Mouse (Mus musculus) CH12.LX (cell line): Measurements from ENCODE around the gene Grap. TPM values are rescaled to one million over a fixed set of nuclear protein-coding genes. Genes with fewer than 3 reads are reported as not detected.

ENCODE experiments used
- DNase-seq: peaks from one replicate; pipeline ENCODE4 v3.0.0-alpha.2; 2013; ENCODE audit errors: extremely low read depth
- H3K27ac ChIP-seq: 2 replicates; pipeline ENCODE4 v1.5.1; 2012; ENCODE audit warnings: low read depth, mild to moderate bottlenecking, control low read depth, moderate library complexity; ENCODE audit not compliant: insufficient read depth
- H3K27me3 ChIP-seq: replicated peaks from 2 replicates; pipeline ENCODE3; 2012; ENCODE audit warnings: inconsistent platforms
- H3K36me3 ChIP-seq, 2 experiments: replicated peaks in 1 of 2; 2 replicates each; pipeline versions ENCODE3 to v1.6.1; 2012; ENCODE audit warnings: inconsistent platforms in 1 of 2, low read length in 1 of 2, mild to moderate bottlenecking in 1 of 2, mixed read lengths in 1 of 2, moderate library complexity in 1 of 2; ENCODE audit not compliant: control insufficient read depth in 1 of 2, insufficient read depth in 1 of 2
- H3K4me1 ChIP-seq, 2 experiments: 2 replicates each; pipeline ENCODE4 v1.6.1; 2012; ENCODE audit warnings: inconsistent platforms in 1 of 2, moderate library complexity in 1 of 2; ENCODE audit not compliant: insufficient read depth in 2 of 2, control insufficient read depth in 1 of 2
- H3K4me2 ChIP-seq: 2 replicates; pipeline ENCODE4 v1.6.1; 2012; ENCODE audit warnings: low read depth, mild to moderate bottlenecking, control low read depth; ENCODE audit not compliant: poor library complexity, insufficient read depth, severe bottlenecking
- H3K4me3 ChIP-seq, 3 experiments: fragments of 150-350 bp in 1 of 3; sonication (generic) in 1 of 3; replicated peaks in 1 of 3; 2 replicates each; pipeline versions ENCODE3 to v1.5.1; 2011 to 2012; ENCODE audit warnings: low read depth in 2 of 3, low read length in 2 of 3, mild to moderate bottlenecking in 2 of 3, moderate library complexity in 2 of 3, control low read depth in 1 of 3, improper control_type of control experiment in 1 of 3, inconsistent platforms in 1 of 3, mixed read lengths in 1 of 3; ENCODE audit not compliant: poor library complexity in 1 of 3
- H3K79me2 ChIP-seq: replicated peaks from 2 replicates; pipeline ENCODE4 v1.6.1; 2012; ENCODE audit warnings: mild to moderate bottlenecking, moderate library complexity; ENCODE audit not compliant: control insufficient read depth, poor library complexity, insufficient read depth, severe bottlenecking; ENCODE audit errors: extremely low read depth
- H3K9ac ChIP-seq: 2 replicates; pipeline ENCODE4 v1.6.1; 2012; ENCODE audit warnings: low read depth, mild to moderate bottlenecking, control low read depth, moderate library complexity; ENCODE audit not compliant: insufficient read depth
- H3K9me3 ChIP-seq: replicated peaks from 2 replicates; pipeline ENCODE3; 2012; ENCODE audit warnings: low read length, inconsistent platforms, mixed read lengths
- BHLHE40 ChIP-seq: IDR thresholded peaks from 2 replicates; pipeline ENCODE4 v1.6.1; 2011; ENCODE audit warnings: mild to moderate bottlenecking, low read depth, low read length, improper control_type of control experiment
- CHD1 ChIP-seq: IDR thresholded peaks from 2 replicates; pipeline ENCODE4 v1.6.1; 2012; ENCODE audit warnings: low read depth, low read length, improper control_type of control experiment, inconsistent platforms
- CHD2 ChIP-seq: IDR thresholded peaks from 2 replicates; pipeline ENCODE4 v1.6.1; 2011; ENCODE audit warnings: low read length, improper control_type of control experiment
- CTCF ChIP-seq, 2 experiments: IDR thresholded peaks in 1 of 2; conservative IDR thresholded peaks in 1 of 2; 2 replicates each; pipeline ENCODE4 v1.5.1; 2011 to 2012; ENCODE audit warnings: low read depth in 2 of 2, low read length in 2 of 2, improper control_type of control experiment in 1 of 2, inconsistent platforms in 1 of 2, mild to moderate bottlenecking in 1 of 2, moderate library complexity in 1 of 2
- E2F4 ChIP-seq: IDR thresholded peaks from 2 replicates; pipeline ENCODE4 v1.6.1; 2011; ENCODE audit warnings: low read depth, low read length, improper control_type of control experiment; ENCODE audit not compliant: insufficient replicate concordance
- ELF1 ChIP-seq: IDR thresholded peaks from 2 replicates; pipeline ENCODE4 v1.6.1; 2014; ENCODE audit warnings: low read depth, mild to moderate bottlenecking, inconsistent platforms, low read length, improper control_type of control experiment
- EP300 ChIP-seq: IDR thresholded peaks from 2 replicates; pipeline ENCODE4 v1.6.1; 2011; ENCODE audit warnings: low read length, improper control_type of control experiment
- ETS1 ChIP-seq: conservative IDR thresholded peaks from 2 replicates; pipeline ENCODE4 v1.6.1; 2012; ENCODE audit warnings: low read depth, mild to moderate bottlenecking, inconsistent platforms, low read length, improper control_type of control experiment, moderate library complexity
- GABPA ChIP-seq: IDR thresholded peaks from 2 replicates; pipeline ENCODE4 v1.6.1; 2012; ENCODE audit warnings: low read depth, low read length, improper control_type of control experiment, inconsistent platforms; ENCODE audit not compliant: insufficient replicate concordance
- HCFC1 ChIP-seq: IDR thresholded peaks from 2 replicates; pipeline ENCODE4 v1.6.1; 2012; ENCODE audit warnings: low read depth, mild to moderate bottlenecking, inconsistent platforms, low read length, improper control_type of control experiment
- IRF4 ChIP-seq: IDR thresholded peaks from 2 replicates; pipeline ENCODE4 v1.6.1; 2014; ENCODE audit warnings: low read depth, mild to moderate bottlenecking, inconsistent platforms, low read length, improper control_type of control experiment
- JUN ChIP-seq: IDR thresholded peaks from 2 replicates; pipeline ENCODE4 v1.6.1; 2011; ENCODE audit warnings: low read depth, mild to moderate bottlenecking, low read length, improper control_type of control experiment, moderate library complexity; ENCODE audit not compliant: insufficient read depth
- JUND ChIP-seq: conservative IDR thresholded peaks from 2 replicates; pipeline ENCODE4 v1.6.1; 2011; ENCODE audit warnings: low read depth, low read length, improper control_type of control experiment
- KAT2A ChIP-seq: IDR thresholded peaks from 2 replicates; pipeline ENCODE4 v1.6.1; 2012; ENCODE audit warnings: low read length, improper control_type of control experiment, inconsistent platforms; ENCODE audit not compliant: insufficient replicate concordance
- MAFK ChIP-seq: IDR thresholded peaks from 2 replicates; pipeline ENCODE4 v1.6.1; 2011; ENCODE audit warnings: low read length, improper control_type of control experiment; ENCODE audit not compliant: insufficient replicate concordance
- MAX ChIP-seq: IDR thresholded peaks from 2 replicates; pipeline ENCODE4 v1.6.1; 2011; ENCODE audit warnings: low read length, improper control_type of control experiment
- MAZ ChIP-seq: IDR thresholded peaks from 2 replicates; pipeline ENCODE4 v1.6.1; 2012; ENCODE audit warnings: low read depth, mild to moderate bottlenecking, inconsistent platforms, low read length, improper control_type of control experiment, moderate library complexity
- MEF2A ChIP-seq: IDR thresholded peaks from 2 replicates; pipeline ENCODE4 v1.6.1; 2014; ENCODE audit warnings: low read depth, mild to moderate bottlenecking, inconsistent platforms, low read length, improper control_type of control experiment, borderline replicate concordance
- MXI1 ChIP-seq: IDR thresholded peaks from 2 replicates; pipeline ENCODE4 v1.6.1; 2011; ENCODE audit warnings: mild to moderate bottlenecking, low read depth, low read length, improper control_type of control experiment
- MYC ChIP-seq: IDR thresholded peaks from 2 replicates; pipeline ENCODE4 v1.6.1; 2011; ENCODE audit warnings: low read depth, mild to moderate bottlenecking, improper control_type of control experiment, low read length
- NELFE ChIP-seq: IDR thresholded peaks from 2 replicates; pipeline ENCODE4 v1.6.1; 2011; ENCODE audit warnings: low read depth, low read length, improper control_type of control experiment
- NRF1 ChIP-seq: IDR thresholded peaks from 2 replicates; pipeline ENCODE4 v1.6.1; 2014; ENCODE audit warnings: low read depth, mild to moderate bottlenecking, inconsistent platforms, low read length, improper control_type of control experiment, moderate library complexity
- PAX5 ChIP-seq: IDR thresholded peaks from 2 replicates; pipeline ENCODE4 v1.6.1; 2012; ENCODE audit warnings: low read length, inconsistent platforms, mixed read lengths
- POLR2AphosphoS2 ChIP-seq: IDR thresholded peaks from 2 replicates; pipeline ENCODE4 v1.6.1; 2011; ENCODE audit warnings: low read depth, low read length, improper control_type of control experiment
- RCOR1 ChIP-seq: conservative IDR thresholded peaks from 2 replicates; pipeline ENCODE4 v1.6.1; 2012; ENCODE audit warnings: low read depth, mild to moderate bottlenecking, inconsistent platforms, low read length, improper control_type of control experiment
- SIN3A ChIP-seq: IDR thresholded peaks from 2 replicates; pipeline ENCODE4 v1.6.1; 2012; ENCODE audit warnings: low read length, improper control_type of control experiment, inconsistent platforms
- SMC3 ChIP-seq: IDR thresholded peaks from 2 replicates; pipeline ENCODE4 v1.6.1; 2011; ENCODE audit warnings: low read depth, low read length, improper control_type of control experiment
- TCF12 ChIP-seq: IDR thresholded peaks from 2 replicates; pipeline ENCODE4 v1.6.1; 2014; ENCODE audit warnings: low read depth, mild to moderate bottlenecking, inconsistent platforms, low read length, improper control_type of control experiment
- UBTF ChIP-seq: IDR thresholded peaks from 2 replicates; pipeline ENCODE4 v1.6.1; 2012; ENCODE audit warnings: low read depth, mild to moderate bottlenecking, inconsistent platforms, low read length, improper control_type of control experiment, moderate library complexity
- USF1 ChIP-seq: IDR thresholded peaks from 2 replicates; pipeline ENCODE4 v1.6.1; 2014; ENCODE audit warnings: low read depth, mild to moderate bottlenecking, inconsistent platforms, low read length, improper control_type of control experiment
- USF2 ChIP-seq: conservative IDR thresholded peaks from 2 replicates; pipeline ENCODE4 v1.6.1; 2011; ENCODE audit warnings: low read depth, low read length, improper control_type of control experiment
- ZC3H11A ChIP-seq: IDR thresholded peaks from 2 replicates; pipeline ENCODE4 v1.6.1; 2012; ENCODE audit warnings: low read depth, mild to moderate bottlenecking, inconsistent platforms, low read length, improper control_type of control experiment
- ZKSCAN1 ChIP-seq: IDR thresholded peaks from 2 replicates; pipeline ENCODE4 v1.6.1; 2012; ENCODE audit warnings: low read depth, inconsistent platforms, low read length, improper control_type of control experiment, borderline replicate concordance
- ZMIZ1 ChIP-seq: IDR thresholded peaks from 2 replicates; pipeline ENCODE4 v1.6.1; 2012; ENCODE audit warnings: low read depth, mild to moderate bottlenecking, inconsistent platforms, low read length, improper control_type of control experiment
- ZNF384 ChIP-seq: IDR thresholded peaks from 2 replicates; pipeline ENCODE4 v1.6.1; 2012; ENCODE audit warnings: low read depth, low read length, improper control_type of control experiment, inconsistent platforms
- dilution Hi-C: fragments of 300-500 bp; cut with MboI; formaldehyde crosslinking; loops from 2 replicates; pipeline ENCODE4 v1.14.3; 2020; ENCODE audit warnings: low sequenced_read_pairs; ENCODE audit not compliant: extremely low pct_unique_long_range_greater_than_20kb, extremely low pct_ligation_motif_present
- in situ Hi-C: fragments of 300-500 bp; cut with MboI; formaldehyde crosslinking; loops from 3 replicates; pipeline ENCODE4 v1.14.3; 2019; ENCODE audit warnings: low sequenced_read_pairs, low pct_ligation_motif_present, low pct_unique_long_range_greater_than_20kb, mixed read lengths
- polyA plus RNA-seq: library from polyadenylated mRNA; unstranded; fragments of >175 nt; gene quantifications from 2 replicates; pipeline ENCODE4 v1.2.1, GENCODE M21; 2012; ENCODE audit warnings: low read depth; ENCODE audit not compliant: insufficient read length
- total RNA-seq, 2 experiments: library from RNA; depleted of rRNA; stranded (reverse); fragments of 300-350 nt in 1 of 2; fragments of >200 nt in 1 of 2; gene quantifications; 2 replicates each; pipeline ENCODE4 v1.2.3; 2012 to 2014

Grap gene
- total and polyA plus RNA-seq, 3 experiments = 274 to 412 (median 280) TPM

GRCm38 (mm10) chr11:61657432-61657831 is 4.4 kb downstream of the Grap start (continued):
- TF ChIP-seq EP300 = peak; percentile 68; the same call in 1 of the 2 replicates
- 0 out of 4 replicates have a peak, but pooled peaks of 1 of the 2 experiments have one; percentile 0 for TF ChIP-seq CTCF (conservative IDR thresholded peaks at IDR 0.05 in 1 of 2, IDR thresholded peaks at IDR 0.05 in 1 of 2; ENCODE audit: low read depth in 2 of 2, low read length in 2 of 2)
- peak; percentile 66; the same call in 1 of the 2 replicates for TF ChIP-seq BHLHE40
- peak; percentile 79 for TF ChIP-seq SIN3A
- TF ChIP-seq IRF4 = peak; percentile 62; the same call in 1 of the 2 replicates
- no peak for TF ChIP-seq GABPA
- no peak for TF ChIP-seq POLR2AphosphoS2
- no peak for TF ChIP-seq E2F4

DNA sequence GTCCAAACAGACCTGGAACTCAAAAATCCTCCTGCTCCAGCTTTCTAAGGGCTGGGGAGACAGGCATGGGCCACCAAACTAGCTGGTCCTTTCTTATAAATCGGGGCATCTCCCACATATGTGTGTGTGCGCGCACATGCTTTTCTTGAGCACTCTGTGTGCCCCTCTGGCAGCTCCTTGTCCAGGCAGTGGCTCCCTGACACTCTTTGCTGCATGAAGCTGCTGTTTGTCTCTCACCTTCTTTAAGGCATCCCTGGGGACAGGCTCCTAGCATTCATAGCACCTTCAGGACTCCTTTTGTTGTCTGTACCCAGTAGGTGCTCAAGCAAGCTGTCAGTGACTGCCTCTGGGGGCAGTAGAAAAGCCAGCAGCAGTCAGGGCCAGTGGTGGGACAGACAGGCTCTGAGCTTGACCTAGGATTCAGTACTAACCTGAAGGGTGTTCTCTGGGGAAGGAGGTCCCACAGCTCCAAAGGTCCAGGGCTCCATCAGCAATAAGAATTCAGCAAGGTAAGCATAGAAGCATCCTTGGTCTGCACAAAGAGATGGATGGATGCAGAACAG is 5.4 kb downstream of the Grap start:
- dilution Hi-C loops = no loop called here
- H3K27me3 ChIP-seq = no peaks in the 10 kb centered on the region
- peak; percentile 45 for DNase-seq
- no peaks in the 10 kb centered on the region for H3K9me3 ChIP-seq
- peak overlapping the region; percentile 84 for H3K27ac ChIP-seq
- in situ Hi-C loops = no loop called here
- peaks cover 100% of the 10 kb centered on the region for H3K79me2 ChIP-seq
- H3K4me2 ChIP-seq = peak overlapping the region; percentile 85
- peak overlapping the region; percentile 100 for H3K9ac ChIP-seq
- H3K36me3 ChIP-seq = peaks cover 80 to 95% of the 10 kb centered on the region in 2 experiments
- H3K4me3 ChIP-seq = peak overlapping the region; percentile 46 to 99 (median 65)
- peaks cover 36 to 54% of the 10 kb centered on the region in 2 experiments for H3K4me1 ChIP-seq
- TF ChIP-seq UBTF = no peak
- 0 out of 2 replicates have a peak, but pooled peaks have one; percentile 50 for TF ChIP-seq MAX
- 0 out of 2 replicates have a peak, but pooled peaks have one; percentile 30 for TF ChIP-seq HCFC1
- no peak for TF ChIP-seq JUN
- TF ChIP-seq ZNF384 = no peak
- 0 out of 2 replicates have a peak, but pooled peaks have one; percentile 31 for TF ChIP-seq CHD2
- no peak for TF ChIP-seq PAX5
- TF ChIP-seq TCF12 = 0 out of 2 replicates have a peak, but pooled peaks have one; percentile 35
- no peak for TF ChIP-seq KAT2A
- TF ChIP-seq E2F4 = no peak
- no peak for TF ChIP-seq GABPA
- TF ChIP-seq CTCF (conservative IDR thresholded peaks at IDR 0.05 in 1 of 2, IDR thresholded peaks at IDR 0.05 in 1 of 2; ENCODE audit: low read depth in 2 of 2, low read length in 2 of 2) = peak in 1 of 2 experiments; percentile 51; a peak in 2 of 4 replicates
- TF ChIP-seq SMC3 = peak; percentile 40
- no peak for TF ChIP-seq USF2
- 0 out of 2 replicates have a peak, but pooled peaks have one; percentile 22 for TF ChIP-seq ELF1
- peak; percentile 60; the same call in 1 of the 2 replicates for TF ChIP-seq MXI1
- peak; percentile 90; the same call in 1 of the 2 replicates for TF ChIP-seq POLR2AphosphoS2
- no peak for TF ChIP-seq RCOR1
- TF ChIP-seq ZKSCAN1 = peak; percentile 88
- no peak for TF ChIP-seq MYC
- no peak; the same call in 1 of the 2 replicates for TF ChIP-seq ZMIZ1
- no peak for TF ChIP-seq ETS1
- TF ChIP-seq NRF1 = 0 out of 2 replicates have a peak, but pooled peaks have one; percentile 17
- TF ChIP-seq MAZ = 0 out of 2 replicates have a peak, but pooled peaks have one; percentile 21
- 0 out of 2 replicates have a peak, but pooled peaks have one; percentile 55 for TF ChIP-seq MEF2A
- TF ChIP-seq JUND = no peak
- TF ChIP-seq NELFE = no peak; the same call in 1 of the 2 replicates
- no peak for TF ChIP-seq ZC3H11A
- no peak for TF ChIP-seq USF1
- no peak for TF ChIP-seq MAFK
- TF ChIP-seq CHD1 = no peak
